Mouse (Mus musculus): ENCODE measurements around the gene Dgka.

Dgka gene

GRCm38 (mm10) chr10:128744680-128745601 lies at the start of gene Dgka:
Dgka (minus strand) TSS chr10:128744855.
- DNase-seq = peak; percentile 18 to 28

DNA sequence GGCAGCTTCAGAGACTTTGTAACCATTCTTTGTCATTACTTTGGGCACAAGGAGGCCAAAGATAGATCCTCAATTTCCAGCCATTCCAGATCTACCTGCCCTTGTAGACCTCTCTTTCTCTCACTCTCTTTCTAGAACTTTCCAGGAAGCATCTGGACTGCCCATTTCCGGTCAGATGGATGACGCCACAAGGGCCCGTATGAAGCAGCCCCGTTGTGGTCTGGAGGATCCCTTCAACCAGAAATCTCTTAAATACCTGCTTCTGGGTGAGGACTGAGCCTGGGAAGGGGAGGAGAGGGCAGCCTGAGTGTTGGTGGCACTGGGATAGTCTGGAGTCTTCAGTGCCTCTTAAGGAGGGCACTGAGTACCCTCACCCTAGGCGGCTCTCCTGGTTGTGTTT lies 49.7 kb upstream of the Dgka start:
- DNase-seq = no peak

GRCm38 (mm10) chr10:128793258-128793657 lies 48.6 kb upstream of the Dgka start:
- no peak for DNase-seq

DNA sequence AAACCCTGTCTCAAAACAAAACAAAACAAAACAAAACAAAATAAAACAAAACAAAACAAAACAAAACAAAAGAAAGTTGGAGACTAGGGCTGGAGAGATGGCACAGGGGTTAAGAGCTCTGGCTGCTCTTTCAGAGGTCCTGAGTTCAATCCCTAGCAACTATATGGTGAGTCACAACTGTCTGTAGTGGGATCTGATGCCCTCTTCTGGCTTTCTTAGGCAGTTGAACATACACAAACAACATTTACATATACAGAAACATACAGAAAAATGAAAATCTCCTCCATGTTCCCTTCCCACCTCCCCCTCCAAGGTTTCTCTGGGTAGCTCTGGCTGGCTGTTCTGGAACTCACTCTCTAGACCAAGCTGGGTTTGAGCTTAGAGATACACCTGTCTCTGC lies 47.4 kb upstream of the Dgka start:
- no peak for DNase-seq

GRCm38 (mm10) chr10:128790398-128791124 lies 45.9 kb upstream of the Dgka start, which contains the start of gene Mmp19:
Mmp19 (plus strand) TSS chr10:128790910.
- DNase-seq = no peak

GRCm38 (mm10) chr10:128780200-128780599 lies 35.5 kb upstream of the Dgka start:
- DNase-seq = no peak

DNA sequence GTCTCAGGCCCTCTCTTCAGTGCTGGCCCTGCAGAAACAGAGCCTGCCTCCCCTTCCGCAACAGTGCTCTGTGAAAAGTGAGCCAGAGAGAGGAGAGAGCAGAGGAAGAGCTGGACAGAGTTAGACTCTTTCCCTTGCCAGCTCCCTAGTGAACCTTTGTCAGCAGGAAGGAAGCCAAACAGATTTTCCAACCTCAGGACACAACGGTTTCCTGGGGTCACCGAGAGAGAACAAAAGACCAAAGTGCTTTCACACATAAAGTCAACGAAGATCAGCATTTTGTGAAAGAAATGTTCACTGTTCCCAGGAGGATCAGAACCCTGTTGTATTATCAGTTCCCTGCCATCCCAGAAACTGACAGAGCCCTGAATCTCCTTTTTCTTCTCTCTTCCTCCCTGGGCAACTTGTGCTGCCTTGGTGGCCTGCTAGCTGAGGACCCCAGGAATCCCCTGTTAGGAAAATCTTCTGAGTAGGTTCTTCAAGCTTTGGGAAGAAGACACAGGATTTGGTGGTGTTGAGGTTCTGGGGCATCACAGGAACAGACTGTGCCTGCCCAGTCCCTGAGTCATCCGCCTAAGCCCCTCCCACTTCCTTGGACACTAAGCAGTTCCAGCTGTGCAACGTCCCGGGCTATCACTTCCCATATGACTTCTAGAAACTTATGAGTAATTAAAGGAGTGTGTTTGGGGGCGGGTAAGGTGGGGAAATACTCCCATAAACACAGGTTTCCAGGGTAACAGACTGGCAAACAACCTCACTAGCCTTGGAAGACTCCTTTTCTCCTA lies 34.5 kb upstream of the Dgka start:
- DNase-seq = peak in 1 of 2 experiments; percentile 22

- DNase-seq = no peak
Measured at GRCm38 (mm10) chr10:128778441-128778840, 33.8 kb upstream of the Dgka start.

- DNase-seq = no peak
Measured at GRCm38 (mm10) chr10:128773685-128774084, 29.0 kb upstream of the Dgka start.

DNA sequence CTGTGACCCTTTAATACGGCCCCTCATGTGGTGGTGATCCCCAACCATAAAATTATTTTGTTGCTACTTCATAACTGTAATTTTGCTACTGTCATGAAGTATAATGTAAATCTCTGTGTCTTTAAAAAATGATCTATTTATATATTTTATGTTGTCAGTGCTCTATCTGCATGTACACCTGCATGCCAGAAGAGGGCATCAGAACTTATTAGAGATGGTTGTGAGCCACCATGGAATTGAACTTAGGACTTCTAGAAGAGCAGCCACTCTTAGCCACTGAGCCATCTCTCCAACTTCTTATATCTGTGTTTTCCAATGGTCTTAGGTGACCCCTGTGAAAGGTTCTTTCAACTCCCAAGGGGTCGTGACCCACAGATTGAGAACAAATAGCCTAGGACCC lies 28.2 kb upstream of the Dgka start:
- peak in 1 of 2 experiments; percentile 15 for DNase-seq

DNA sequence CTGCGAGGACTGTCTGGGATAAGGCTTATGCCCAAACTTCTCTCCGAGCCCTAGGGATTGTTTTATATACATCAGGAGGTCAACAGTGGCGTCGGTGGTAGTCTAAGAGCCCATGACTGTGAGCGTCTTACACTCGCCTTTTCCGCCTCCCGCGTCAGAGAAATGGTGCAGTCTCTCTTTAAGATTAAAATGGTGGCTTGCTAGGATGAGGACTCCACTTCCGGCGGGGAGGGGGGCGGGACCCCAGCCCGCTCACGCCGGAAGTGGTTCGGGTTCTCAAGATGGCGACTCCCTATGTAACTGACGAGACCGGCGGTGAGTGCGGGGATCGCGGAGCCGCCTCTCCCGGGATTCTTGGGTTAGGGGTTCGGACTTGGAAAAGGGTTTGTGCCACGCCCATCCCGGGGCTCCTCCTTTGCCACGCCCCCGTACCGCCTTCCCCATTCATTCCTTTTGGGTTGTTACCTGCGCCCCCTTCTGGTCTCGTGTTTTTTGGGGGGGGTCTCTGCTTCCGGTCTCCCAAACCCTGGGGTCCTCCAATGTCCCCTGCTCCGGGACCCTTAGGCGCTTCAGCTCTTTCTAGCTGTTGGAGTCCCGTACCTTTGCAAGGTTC lies 3.7 kb upstream of the Dgka start:
- DNase-seq = peak; percentile 91

- DNase-seq = peak in 1 of 2 experiments; percentile 66
Measured at GRCm38 (mm10) chr10:128747646-128748251, 3.1 kb upstream of the Dgka start, which contains the start of gene Pym1. Pym1 (plus strand) TSS chr10:128747889.

GRCm38 (mm10) chr10:128746972-128747645 lies 2.5 kb upstream of the Dgka start:
- no peak for DNase-seq

DNA sequence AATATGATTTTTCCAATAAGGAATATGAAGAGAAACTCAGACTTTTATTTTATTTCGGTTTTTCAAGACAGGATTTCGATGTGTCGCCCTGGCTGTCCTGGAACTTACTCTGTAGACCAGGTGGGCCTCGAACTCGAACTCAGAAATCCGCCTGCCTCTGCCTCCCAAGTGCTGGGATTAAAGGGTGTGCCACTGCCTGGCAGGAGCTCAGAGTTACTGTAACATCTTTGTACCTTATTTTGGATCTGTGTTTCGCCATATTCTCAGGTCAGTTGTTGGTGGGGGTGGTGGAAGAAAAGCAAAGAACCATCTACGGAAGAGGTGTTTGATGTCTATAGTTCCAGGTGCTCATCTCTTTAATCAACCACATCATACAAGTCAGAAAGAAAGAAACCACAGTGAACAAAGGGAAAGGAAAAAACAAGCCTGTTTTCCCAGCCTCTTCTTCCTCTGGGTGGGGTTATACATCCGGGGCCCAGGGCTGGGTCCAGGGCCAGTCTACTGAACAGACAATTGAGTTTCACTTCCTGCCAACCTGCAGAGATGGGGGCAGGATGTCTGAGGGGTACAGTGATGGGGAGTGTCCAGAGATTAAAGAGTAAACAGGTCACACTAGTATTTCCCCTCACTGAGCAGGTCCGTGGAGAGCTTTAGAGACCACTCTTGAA lies 1.4 kb upstream of the Dgka start:
- no peak for DNase-seq

GRCm38 (mm10) chr10:128744211-128744610 lies 444 bp downstream of the Dgka start:
- no peak for DNase-seq

DNA sequence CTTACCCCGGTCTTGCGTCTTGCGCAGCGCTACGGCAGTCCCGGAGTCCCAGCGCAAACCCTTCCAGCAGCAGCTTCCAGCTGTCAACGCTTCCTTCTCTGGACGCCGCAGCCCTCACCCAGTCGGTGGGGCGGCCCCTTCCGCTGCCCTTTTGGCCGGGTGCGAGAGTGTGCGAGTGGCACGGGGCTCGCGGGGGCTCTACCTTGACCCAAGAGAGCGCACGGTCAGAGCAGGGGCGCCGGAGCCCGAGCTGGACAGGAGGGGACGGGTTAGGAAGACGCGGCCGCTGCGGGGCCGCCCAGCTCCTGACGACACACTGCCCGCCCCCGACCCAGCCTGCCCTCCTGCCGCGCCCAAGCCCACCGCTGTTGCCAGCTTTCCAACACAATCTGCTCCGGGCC lies 864 bp downstream of the Dgka start:
- DNase-seq = peak; percentile 88 to 92

- DNase-seq = no peak
Measured at GRCm38 (mm10) chr10:128743235-128743634, 1.4 kb downstream of the Dgka start.

DNA sequence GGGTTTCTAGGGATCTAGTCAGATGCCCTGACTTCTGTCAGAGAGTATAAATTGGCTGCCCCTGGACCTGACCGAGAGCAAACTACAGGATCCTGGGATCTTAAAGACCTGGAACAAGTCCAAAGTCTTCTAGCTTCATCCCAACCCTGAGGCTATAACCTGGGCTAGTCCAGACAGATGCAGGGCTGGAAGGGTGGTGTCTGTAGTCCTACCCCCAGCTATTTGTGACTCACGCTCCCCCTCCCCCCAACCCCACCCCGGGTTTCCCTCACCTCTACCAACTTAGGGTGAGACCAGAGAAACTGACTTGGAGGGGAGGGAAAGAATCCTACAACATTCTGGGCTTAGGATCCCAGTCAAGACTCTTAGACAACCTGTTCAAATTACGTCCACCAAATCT lies 2.0 kb downstream of the Dgka start:
- DNase-seq = no peak

DNA sequence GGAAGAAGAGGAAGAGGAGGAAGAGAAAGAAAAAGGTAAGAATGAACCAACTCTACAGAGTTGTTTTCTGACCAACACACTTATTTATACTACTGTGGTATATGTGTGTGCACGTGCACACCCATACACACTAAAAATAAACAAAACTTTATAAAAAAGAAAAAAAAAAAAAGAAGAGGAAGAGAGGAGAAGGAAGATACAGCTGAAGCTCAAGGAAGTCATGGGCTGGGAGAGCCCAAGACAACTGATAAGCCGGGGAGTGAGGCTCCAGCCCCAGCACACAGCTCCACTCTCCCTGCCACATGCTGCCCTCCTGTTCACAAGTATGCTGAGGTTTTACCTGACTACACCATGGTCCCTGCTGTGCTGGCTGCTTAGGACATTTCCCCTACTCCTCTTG lies 4.4 kb downstream of the Dgka start:
- no peak for DNase-seq

- no peak for DNase-seq
Measured at GRCm38 (mm10) chr10:128737435-128737834, 7.2 kb downstream of the Dgka start.

DNA sequence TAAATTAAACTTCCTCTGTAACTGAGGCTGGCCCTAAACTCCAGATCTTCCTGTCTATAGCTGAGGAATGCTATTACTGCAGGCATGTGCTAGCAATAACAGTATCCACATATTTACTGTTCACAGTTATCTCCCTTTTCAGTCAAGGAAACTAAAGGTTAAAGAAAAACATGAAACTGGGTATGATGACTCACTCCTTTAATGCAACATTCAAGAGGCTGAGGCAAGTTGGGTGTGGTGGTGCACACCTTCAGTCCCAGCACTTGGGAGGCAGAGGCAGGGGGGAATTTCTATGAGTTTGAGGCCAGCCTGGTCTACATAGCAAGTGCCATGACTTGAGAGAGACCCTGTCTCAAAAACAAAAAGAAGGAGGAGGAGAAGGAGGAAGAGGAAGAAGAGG lies 12.7 kb downstream of the Dgka start:
- no peak for DNase-seq

Measured in cerebellum, postnatal 10 days (tissue).